Mouse (Mus musculus) heart, embryonic 12.5 days (tissue): ENCODE measurements around the gene Gm49776. TPM values are rescaled to one million over a fixed set of nuclear protein-coding genes. Genes with fewer than 3 reads are reported as not detected.

Experiments used
- ATAC-seq: fragments of 200-750 bp; cut with Nextera tagmentation; 2 replicates; pipeline ENCODE4 v1.8.0; 2017; ENCODE audit warnings: moderate TSS enrichment, moderate library complexity; ENCODE audit not compliant: insufficient number of reproducible peaks, low FRiP score
- H3K27ac ChIP-seq: fragments of 300-500 bp; sonication (generic); 2 replicates; pipeline ENCODE4 v1.5.1; 2016; ENCODE audit warnings: mild to moderate bottlenecking, moderate library complexity; ENCODE audit not compliant: poor library complexity, severe bottlenecking
- H3K27me3 ChIP-seq: fragments of 300-500 bp; sonication (generic); replicated peaks from 2 replicates; pipeline ENCODE4 v1.6.1; 2016; ENCODE audit warnings: mild to moderate bottlenecking, moderate library complexity
- H3K36me3 ChIP-seq: fragments of 300-500 bp; sonication (generic); 2 replicates; pipeline ENCODE4 v1.6.1; 2016; ENCODE audit warnings: mild to moderate bottlenecking, moderate library complexity
- H3K4me1 ChIP-seq: fragments of 300-500 bp; sonication (generic); replicated peaks from 2 replicates; pipeline ENCODE4 v1.6.1; 2016; ENCODE audit warnings: mild to moderate bottlenecking
- H3K4me2 ChIP-seq: fragments of 300-500 bp; sonication (generic); 2 replicates; pipeline ENCODE4 v1.6.1; 2016; ENCODE audit warnings: mild to moderate bottlenecking, moderate library complexity
- H3K4me3 ChIP-seq: fragments of 300-500 bp; sonication (generic); 2 replicates; pipeline ENCODE4 v1.5.1; 2016; ENCODE audit warnings: mild to moderate bottlenecking
- H3K9ac ChIP-seq: fragments of 300-500 bp; sonication (generic); 2 replicates; pipeline ENCODE4 v1.6.1; 2016; ENCODE audit warnings: mild to moderate bottlenecking, moderate library complexity
- H3K9me3 ChIP-seq: fragments of 300-500 bp; sonication (generic); replicated peaks from 2 replicates; pipeline ENCODE4 v1.6.1; 2016; ENCODE audit warnings: mild to moderate bottlenecking, moderate library complexity
- WGBS: fragments of 180-500 bp; shearing (Covaris S2); methylation state at CpG from one replicate; pipeline ENCODE4 v1.1.7; 2016; 5-methylcytosine and 5-hydroxymethylcytosine counted together
- polyA plus RNA-seq: library from polyadenylated mRNA; unstranded; fragments of >200 nt; fragmentation: Nextera tagmentation; extraction: Ambion mirVana; gene quantifications from 2 replicates; pipeline ENCODE4 v1.2.1, GENCODE M21; 2016

The Gm49776 gene
- polyA plus RNA-seq, 1 experiment from 2014 or later: 1.7 TPM

GRCm38 (mm10) chr16:18233919-18234670 lies 24.0 kb downstream of the Gm49776 start:
- Histone ChIP-seq H3K27ac (peak overlapping the region; percentile 92), H3K27me3 (no peaks in the 10 kb centered on the region), H3K4me1 (peaks cover 58% of the 10 kb centered on the region), H3K9me3 (no peaks in the 10 kb centered on the region), H3K36me3 (peaks cover 20% of the 10 kb centered on the region), H3K9ac (peak overlapping the region; percentile 87), H3K4me3 (peak overlapping the region; percentile 88), H3K4me2 (peak overlapping the region; percentile 91)
- WGBS: 19% methylated on average over 13 of the region's 13 CpGs
- ATAC-seq: peak; percentile 8; the same call in 1 of the 2 replicates

- Histone ChIP-seq H3K4me2 (peak overlapping the region; percentile 91), H3K9ac (peak overlapping the region; percentile 87), H3K9me3 (no peaks in the 10 kb centered on the region), H3K4me1 (peaks cover 65% of the 10 kb centered on the region), H3K27me3 (no peaks in the 10 kb centered on the region), H3K36me3 (peaks cover 17% of the 10 kb centered on the region), H3K27ac (no peak overlapping the region), H3K4me3 (peak overlapping the region; percentile 88)
- ATAC-seq: no peak
- 41% methylated on average over 1 of the region's 1 CpGs for WGBS
Measured at GRCm38 (mm10) chr16:18233451-18233850, 24.7 kb downstream of the Gm49776 start.

- H3K4me2 ChIP-seq: no peak overlapping the region
Measured at GRCm38 (mm10) chr16:18231451-18231850, 26.7 kb downstream of the Gm49776 start.

GRCm38 (mm10) chr16:18231047-18231446 lies 27.1 kb downstream of the Gm49776 start:
- WGBS: 82% methylated on average over 3 of the region's 3 CpGs
- Histone ChIP-seq H3K4me3 (no peak overlapping the region), H3K27ac (peak overlapping the region; percentile 95), H3K4me1 (peaks cover 70% of the 10 kb centered on the region), H3K9me3 (no peaks in the 10 kb centered on the region), H3K36me3 (peaks cover 30% of the 10 kb centered on the region), H3K4me2 (peak overlapping the region; percentile 66), H3K27me3 (no peaks in the 10 kb centered on the region), H3K9ac (peak overlapping the region; percentile 21; the same call in 1 of the 2 replicates)
- no peak for ATAC-seq

More at GRCm38 (mm10) chr16:18231451-18231850, 26.7 kb downstream of the Gm49776 start:
- no peaks in the 10 kb centered on the region for H3K27me3 ChIP-seq
- no peaks in the 10 kb centered on the region for H3K9me3 ChIP-seq
- H3K27ac ChIP-seq: peak overlapping the region; percentile 95; the same call in 1 of the 2 replicates
- peaks cover 26% of the 10 kb centered on the region for H3K36me3 ChIP-seq
- H3K4me1 ChIP-seq: peaks cover 74% of the 10 kb centered on the region
- H3K4me3 ChIP-seq: no peak overlapping the region
- no peak for ATAC-seq
- 80% methylated on average over 4 of the region's 4 CpGs for WGBS
- H3K9ac ChIP-seq: 0 out of 2 replicates have a peak overlapping the region, but pooled peaks have one; percentile 21

- WGBS: 72% methylated on average over 6 of the region's 6 CpGs
- H3K4me2 ChIP-seq: peak overlapping the region; percentile 66
Measured at GRCm38 (mm10) chr16:18230617-18231016, 27.5 kb downstream of the Gm49776 start.

GRCm38 (mm10) chr16:18229622-18230021 lies 28.5 kb downstream of the Gm49776 start:
- peaks cover 63% of the 10 kb centered on the region for H3K4me1 ChIP-seq
- H3K4me3 ChIP-seq: peak overlapping the region; percentile 27
- peak; percentile 44 for ATAC-seq
- no peaks in the 10 kb centered on the region for H3K27me3 ChIP-seq
- peak overlapping the region; percentile 55 for H3K9ac ChIP-seq
- H3K9me3 ChIP-seq: no peaks in the 10 kb centered on the region
- H3K36me3 ChIP-seq: peaks cover 44% of the 10 kb centered on the region
- H3K27ac ChIP-seq: peak overlapping the region; percentile 95
- peak overlapping the region; percentile 66 for H3K4me2 ChIP-seq
- 26% methylated on average over 11 of the region's 11 CpGs for WGBS

More at GRCm38 (mm10) chr16:18230617-18231016, 27.5 kb downstream of the Gm49776 start:
- H3K36me3 ChIP-seq: peaks cover 34% of the 10 kb centered on the region
- H3K4me1 ChIP-seq: peaks cover 65% of the 10 kb centered on the region
- H3K27ac ChIP-seq: peak overlapping the region; percentile 95
- H3K4me3 ChIP-seq: 0 out of 2 replicates have a peak overlapping the region, but pooled peaks have one; percentile 27
- ATAC-seq: no peak
- H3K9me3 ChIP-seq: no peaks in the 10 kb centered on the region
- peak overlapping the region; percentile 17; the same call in 1 of the 2 replicates for H3K9ac ChIP-seq
- no peaks in the 10 kb centered on the region for H3K27me3 ChIP-seq

GRCm38 (mm10) chr16:18228856-18229255 lies 29.3 kb downstream of the Gm49776 start:
- Histone ChIP-seq H3K9me3 (no peaks in the 10 kb centered on the region), H3K27ac (peak overlapping the region; percentile 95), H3K4me1 (peaks cover 58% of the 10 kb centered on the region), H3K27me3 (no peaks in the 10 kb centered on the region), H3K36me3 (peaks cover 52% of the 10 kb centered on the region), H3K4me3 (peak overlapping the region; percentile 27; the same call in 1 of the 2 replicates), H3K4me2 (peak overlapping the region; percentile 66), H3K9ac (peak overlapping the region; percentile 55)
- 86% methylated on average over 4 of the region's 4 CpGs for WGBS
- no peak for ATAC-seq

- peaks cover 49% of the 10 kb centered on the region for H3K4me1 ChIP-seq
- peaks cover 58% of the 10 kb centered on the region for H3K36me3 ChIP-seq
- WGBS: 92% methylated on average over 20 of the region's 20 CpGs
- ATAC-seq: no peak
- H3K4me3 ChIP-seq: no peak overlapping the region
- no peak overlapping the region for H3K27ac ChIP-seq
- no peaks in the 10 kb centered on the region for H3K27me3 ChIP-seq
- no peak overlapping the region for H3K4me2 ChIP-seq
- H3K9me3 ChIP-seq: no peaks in the 10 kb centered on the region
- no peak overlapping the region for H3K9ac ChIP-seq
Measured at GRCm38 (mm10) chr16:18227897-18228422, 30.2 kb downstream of the Gm49776 start.

- Histone ChIP-seq H3K4me3 (no peak overlapping the region), H3K36me3 (peaks cover 65% of the 10 kb centered on the region)
Measured at GRCm38 (mm10) chr16:18227187-18227586, 30.9 kb downstream of the Gm49776 start.

GRCm38 (mm10) chr16:18222188-18222587 lies 35.9 kb downstream of the Gm49776 start:
- no peak for ATAC-seq
- Histone ChIP-seq H3K9me3 (no peaks in the 10 kb centered on the region), H3K27ac (no peak overlapping the region), H3K4me2 (no peak overlapping the region), H3K36me3 (peaks cover 65% of the 10 kb centered on the region), H3K4me3 (no peak overlapping the region), H3K9ac (no peak overlapping the region), H3K4me1 (peaks cover 17% of the 10 kb centered on the region), H3K27me3 (no peaks in the 10 kb centered on the region)
- WGBS: 84% methylated on average over 11 of the region's 11 CpGs

More at GRCm38 (mm10) chr16:18227187-18227586, 30.9 kb downstream of the Gm49776 start:
- H3K27me3 ChIP-seq: no peaks in the 10 kb centered on the region
- H3K4me2 ChIP-seq: no peak overlapping the region
- no peak for ATAC-seq
- H3K4me1 ChIP-seq: peaks cover 48% of the 10 kb centered on the region
- no peaks in the 10 kb centered on the region for H3K9me3 ChIP-seq
- WGBS: 89% methylated on average over 13 of the region's 13 CpGs
- H3K27ac ChIP-seq: no peak overlapping the region
- no peak overlapping the region for H3K9ac ChIP-seq

GRCm38 (mm10) chr16:18221543-18221898 lies 36.6 kb downstream of the Gm49776 start:
- H3K4me1 ChIP-seq: peaks cover 15% of the 10 kb centered on the region
- no peak overlapping the region for H3K27ac ChIP-seq
- ATAC-seq: no peak
- H3K4me2 ChIP-seq: no peak overlapping the region
- 71% methylated on average over 11 of the region's 11 CpGs for WGBS
- H3K27me3 ChIP-seq: no peaks in the 10 kb centered on the region
- no peak overlapping the region for H3K9ac ChIP-seq
- peaks cover 59% of the 10 kb centered on the region for H3K36me3 ChIP-seq
- H3K9me3 ChIP-seq: no peaks in the 10 kb centered on the region
- no peak overlapping the region for H3K4me3 ChIP-seq
